Mouse (Mus musculus) embryonic facial prominence, embryonic 15.5 days (tissue): ENCODE results near the gene Akap6. TPM values are rescaled to one million over a fixed set of nuclear protein-coding genes. Genes with fewer than 3 reads are reported as not detected.

Source experiments
- ATAC-seq: fragments of 200-750 bp; cut with Nextera tagmentation; 2 replicates; pipeline ENCODE4 v1.8.0; 2017; ENCODE audit warnings: low read depth, moderate TSS enrichment; ENCODE audit not compliant: insufficient number of reproducible peaks, low FRiP score, low TSS enrichment
- H3K27ac ChIP-seq: fragments of 300-500 bp; sonication (generic); replicated peaks from 2 replicates; pipeline ENCODE4 v1.5.1; 2015; ENCODE audit warnings: mild to moderate bottlenecking, inconsistent platforms
- H3K27me3 ChIP-seq: fragments of 300-500 bp; sonication (generic); 2 replicates; pipeline ENCODE4 v1.6.1; 2015; ENCODE audit warnings: inconsistent platforms
- H3K36me3 ChIP-seq: fragments of 300-500 bp; sonication (generic); 2 replicates; pipeline ENCODE4 v1.6.1; 2015; ENCODE audit warnings: mild to moderate bottlenecking, inconsistent platforms
- H3K4me1 ChIP-seq: fragments of 300-500 bp; sonication (generic); 2 replicates; pipeline ENCODE4 v1.6.1; 2015; ENCODE audit warnings: inconsistent platforms
- H3K4me2 ChIP-seq: fragments of 300-500 bp; sonication (generic); replicated peaks from 2 replicates; pipeline ENCODE4 v1.6.1; 2015; ENCODE audit warnings: mild to moderate bottlenecking, inconsistent platforms
- H3K4me3 ChIP-seq: fragments of 300-500 bp; sonication (generic); replicated peaks from 2 replicates; pipeline ENCODE4 v1.5.1; 2015; ENCODE audit warnings: mild to moderate bottlenecking, inconsistent platforms
- H3K9ac ChIP-seq: fragments of 300-500 bp; sonication (generic); 2 replicates; pipeline ENCODE4 v1.6.1; 2015; ENCODE audit warnings: inconsistent platforms
- H3K9me3 ChIP-seq: fragments of 300-500 bp; sonication (generic); replicated peaks from 2 replicates; pipeline ENCODE4 v1.6.1; 2016; ENCODE audit warnings: inconsistent platforms
- WGBS: fragments of 180-500 bp; shearing (Covaris S2); methylation state at CpG from one replicate; pipeline ENCODE4 v1.1.7; 2015; 5-methylcytosine and 5-hydroxymethylcytosine counted together
- polyA plus RNA-seq: library from polyadenylated mRNA; unstranded; fragments of >200 nt; fragmentation: Nextera tagmentation; extraction: Ambion mirVana; gene quantifications from 2 replicates; pipeline ENCODE4 v1.2.1, GENCODE M21; 2015

The Akap6 gene
- polyA plus RNA-seq, 1 experiment from 2014 or later: 2.2 TPM

DNA sequence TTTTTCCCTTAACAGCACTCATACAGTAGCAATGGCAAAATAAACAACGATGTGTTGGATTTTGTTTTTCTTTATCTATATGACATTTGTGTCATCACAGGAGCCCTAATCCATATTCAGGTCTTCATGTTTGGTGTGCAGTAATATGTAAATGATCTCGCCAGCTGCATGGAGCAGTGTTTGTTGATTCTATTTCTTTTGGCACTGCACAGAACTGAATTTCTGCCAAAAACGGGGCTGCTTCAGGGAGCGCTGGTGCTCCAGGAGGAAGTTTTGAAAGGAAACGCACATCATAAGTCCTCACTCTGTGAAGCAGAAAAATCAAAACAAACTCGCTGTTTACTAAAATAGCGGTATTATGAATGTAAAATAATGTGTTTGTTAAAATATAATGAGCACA, 424.9 kb downstream of the Akap6 start:
- H3K4me3 ChIP-seq: no peak overlapping the region
- ATAC-seq: no peak
- peaks cover 9% of the 10 kb centered on the region; the same call in 1 of the 2 replicates for H3K4me1 ChIP-seq
- no peak overlapping the region for H3K9ac ChIP-seq
- no peaks in the 10 kb centered on the region for H3K27me3 ChIP-seq
- H3K36me3 ChIP-seq: no peaks in the 10 kb centered on the region
- H3K9me3 ChIP-seq: no peaks in the 10 kb centered on the region
- WGBS: 44% methylated on average over 7 of the region's 7 CpGs
- no peak overlapping the region for H3K4me2 ChIP-seq
- no peak overlapping the region for H3K27ac ChIP-seq

DNA sequence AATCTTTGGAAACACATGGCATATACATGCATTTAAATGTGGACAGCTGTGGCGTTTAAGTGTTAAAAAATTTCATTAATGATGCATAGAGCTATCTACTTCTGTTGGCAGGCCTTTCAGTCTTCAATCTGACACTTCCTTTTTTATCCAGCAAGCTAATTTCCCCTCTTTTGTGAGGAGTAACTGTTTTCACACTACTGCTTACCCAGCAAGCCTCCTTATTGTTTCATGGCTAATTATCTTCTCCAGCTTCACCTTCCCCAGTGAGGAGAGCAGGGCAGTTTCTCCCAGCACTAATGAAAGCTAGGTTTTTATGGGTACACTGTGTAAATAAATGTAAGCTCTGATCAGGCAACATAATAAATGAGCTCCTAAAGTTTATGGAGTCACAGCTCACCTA, 425.5 kb downstream of the Akap6 start:
- Histone ChIP-seq H3K4me3 (no peak overlapping the region), H3K9ac (no peak overlapping the region), H3K4me1 (peaks cover 9% of the 10 kb centered on the region; the same call in 1 of the 2 replicates), H3K36me3 (no peaks in the 10 kb centered on the region), H3K9me3 (no peaks in the 10 kb centered on the region), H3K4me2 (no peak overlapping the region), H3K27me3 (no peaks in the 10 kb centered on the region), H3K27ac (no peak overlapping the region)
- WGBS: 56% methylated on average over 1 of the region's 1 CpGs
- ATAC-seq: no peak

DNA sequence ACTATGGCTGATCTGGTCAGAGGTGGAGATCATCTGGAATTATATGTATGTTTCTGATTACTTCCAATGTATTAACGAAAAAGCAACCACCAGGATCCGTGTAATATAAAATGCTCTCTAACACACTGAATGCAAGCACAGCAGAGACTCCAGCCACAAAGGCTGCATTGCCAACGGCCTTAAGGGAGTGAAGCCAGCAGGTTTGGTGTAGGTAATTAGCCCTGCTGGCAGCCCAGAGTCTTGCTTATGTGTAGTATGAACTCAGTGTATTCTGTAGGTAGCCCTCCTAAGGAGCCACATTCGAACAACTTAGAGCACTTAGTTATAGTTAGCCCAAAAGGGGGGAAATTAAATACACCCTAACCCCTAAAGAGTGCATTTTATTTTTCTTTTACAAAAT, 426.1 kb downstream of the Akap6 start:
- Histone ChIP-seq H3K9me3 (no peaks in the 10 kb centered on the region), H3K4me2 (no peak overlapping the region), H3K9ac (no peak overlapping the region), H3K4me1 (peaks cover 9% of the 10 kb centered on the region; the same call in 1 of the 2 replicates), H3K27ac (no peak overlapping the region), H3K36me3 (no peaks in the 10 kb centered on the region), H3K4me3 (no peak overlapping the region), H3K27me3 (no peaks in the 10 kb centered on the region)
- 64% methylated on average over 4 of the region's 4 CpGs for WGBS
- no peak for ATAC-seq

DNA sequence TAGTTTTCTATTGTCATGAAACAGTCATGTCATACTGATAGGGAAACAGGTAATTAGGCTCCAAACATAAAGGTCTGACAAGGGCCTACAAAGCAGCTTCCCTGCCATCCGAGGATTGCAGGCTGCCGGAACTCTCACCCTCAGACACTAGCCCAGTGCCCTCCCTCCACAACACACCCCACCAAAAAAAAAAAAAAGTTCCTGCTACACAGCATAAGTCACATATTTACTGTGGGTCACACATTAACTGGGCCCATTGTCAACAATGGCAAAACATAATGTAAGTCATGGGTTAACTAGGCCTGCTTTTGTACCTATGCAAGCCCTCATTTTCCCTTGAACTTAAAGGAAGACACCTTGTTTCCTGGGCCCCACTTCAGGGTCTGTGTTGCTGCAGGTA, 435.0 kb downstream of the Akap6 start:
- no peak overlapping the region for H3K4me2 ChIP-seq
- H3K36me3 ChIP-seq: no peaks in the 10 kb centered on the region
- no peak overlapping the region for H3K4me3 ChIP-seq
- no peak for ATAC-seq
- H3K27ac ChIP-seq: no peak overlapping the region
- no peak overlapping the region for H3K9ac ChIP-seq
- H3K9me3 ChIP-seq: no peaks in the 10 kb centered on the region
- no peaks in the 10 kb centered on the region for H3K4me1 ChIP-seq
- WGBS: 89% methylated on average over 2 of the region's 2 CpGs
- H3K27me3 ChIP-seq: no peaks in the 10 kb centered on the region

DNA sequence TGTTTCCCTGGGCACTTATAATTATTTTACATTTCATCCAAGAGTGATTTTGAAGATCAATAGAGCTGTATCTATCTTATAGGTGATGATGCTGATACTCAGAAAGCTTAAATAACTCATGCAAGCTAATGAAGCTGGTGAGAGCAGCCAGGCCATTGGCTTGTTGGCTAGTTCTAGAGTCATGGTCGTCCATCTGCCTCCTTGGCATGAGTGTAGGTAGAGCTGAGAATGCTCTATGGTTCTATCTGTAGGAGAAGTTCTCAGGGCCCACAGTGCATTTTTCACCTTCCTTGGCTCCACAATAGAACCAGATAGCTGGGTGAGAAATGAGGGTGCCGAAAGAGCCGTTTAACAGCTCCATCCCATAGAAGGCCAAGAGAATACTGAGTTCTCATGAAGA, 438.1 kb downstream of the Akap6 start:
- Histone ChIP-seq H3K36me3 (no peaks in the 10 kb centered on the region), H3K4me2 (no peak overlapping the region), H3K27ac (no peak overlapping the region), H3K27me3 (no peaks in the 10 kb centered on the region), H3K9me3 (no peaks in the 10 kb centered on the region), H3K4me3 (no peak overlapping the region), H3K4me1 (no peaks in the 10 kb centered on the region), H3K9ac (no peak overlapping the region)
- 90% methylated on average over 3 of the region's 3 CpGs for WGBS
- ATAC-seq: no peak

DNA sequence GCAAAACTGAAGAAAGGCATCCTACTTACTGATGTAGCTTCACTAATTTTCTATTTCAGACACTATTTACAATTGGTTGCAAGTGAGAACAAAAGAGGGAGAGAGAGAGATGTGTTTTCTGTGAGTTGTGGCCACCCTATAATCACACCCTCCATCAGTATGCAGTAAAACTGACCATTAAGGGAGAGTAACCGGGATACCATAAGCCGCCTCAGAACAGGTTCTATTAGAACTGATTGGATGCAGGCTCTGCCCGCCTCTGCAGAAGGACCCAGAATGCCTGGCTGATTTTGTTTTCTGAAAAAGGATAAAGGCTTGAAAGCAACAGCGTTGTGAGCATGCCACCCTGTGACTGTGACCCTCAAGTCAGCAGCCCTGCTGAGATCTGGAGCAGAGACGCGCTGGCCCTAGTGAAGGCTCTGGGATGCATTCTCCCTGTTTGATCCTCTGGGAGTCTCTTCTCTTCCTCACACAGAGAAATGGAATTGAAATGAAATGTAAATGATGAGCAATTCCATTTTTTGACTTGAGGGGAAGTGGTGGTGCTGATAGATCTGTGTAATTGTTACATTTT, 445.0 kb downstream of the Akap6 start:
- Histone ChIP-seq H3K9ac (no peak overlapping the region), H3K27me3 (no peaks in the 10 kb centered on the region), H3K4me2 (no peak overlapping the region), H3K4me1 (no peaks in the 10 kb centered on the region; the same call in 1 of the 2 replicates), H3K27ac (no peak overlapping the region), H3K36me3 (no peaks in the 10 kb centered on the region), H3K9me3 (no peaks in the 10 kb centered on the region), H3K4me3 (no peak overlapping the region)
- WGBS: 69% methylated on average over 6 of the region's 6 CpGs
- ATAC-seq: no peak

DNA sequence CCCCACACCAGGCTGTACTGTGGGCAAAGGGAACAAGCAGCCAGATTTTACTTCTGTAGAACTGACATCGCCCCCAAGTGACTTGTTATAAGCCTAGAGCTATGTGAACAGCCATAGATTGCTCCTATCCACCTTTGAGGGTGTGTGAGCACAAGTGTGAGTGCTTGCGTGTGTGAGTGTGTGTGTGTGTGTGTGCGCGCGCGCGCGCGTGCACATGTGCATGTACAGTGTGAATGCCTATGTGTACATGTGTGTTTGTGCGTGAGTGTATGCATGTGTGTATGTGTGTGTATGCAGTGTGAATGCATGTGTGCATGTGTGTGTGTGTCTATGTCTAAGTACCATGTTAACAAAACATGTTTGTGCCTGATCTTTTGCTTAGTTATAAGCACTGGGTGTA, 445.6 kb downstream of the Akap6 start:
- ATAC-seq: no peak
- Histone ChIP-seq H3K27me3 (no peaks in the 10 kb centered on the region), H3K4me2 (no peak overlapping the region), H3K4me1 (no peaks in the 10 kb centered on the region; the same call in 1 of the 2 replicates), H3K9me3 (no peaks in the 10 kb centered on the region), H3K36me3 (no peaks in the 10 kb centered on the region), H3K4me3 (no peak overlapping the region), H3K9ac (no peak overlapping the region), H3K27ac (no peak overlapping the region)
- WGBS: 96% methylated on average over 10 of the region's 10 CpGs

DNA sequence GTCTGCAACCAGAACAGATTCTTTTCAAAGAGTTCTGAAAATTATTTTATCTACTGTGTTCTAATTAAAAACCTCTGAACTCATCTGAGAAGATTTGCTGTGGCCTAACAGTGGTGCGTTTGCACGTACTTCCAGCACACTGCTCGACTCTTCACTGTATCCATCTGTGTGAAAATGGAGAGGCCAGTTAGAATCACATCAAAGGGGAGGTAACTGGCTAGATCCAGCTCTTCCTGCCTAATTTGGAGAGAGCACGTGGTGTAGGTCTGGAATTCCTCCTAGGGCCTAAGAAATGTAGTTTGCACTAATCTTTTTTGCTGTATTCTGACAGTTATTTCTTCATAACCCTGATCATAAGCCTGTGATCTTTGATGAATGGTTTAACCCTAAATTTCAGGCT, 446.3 kb downstream of the Akap6 start:
- 27% methylated on average over 4 of the region's 4 CpGs for WGBS
- no peaks in the 10 kb centered on the region for H3K36me3 ChIP-seq
- H3K9ac ChIP-seq: no peak overlapping the region
- no peak for ATAC-seq
- no peaks in the 10 kb centered on the region for H3K27me3 ChIP-seq
- no peaks in the 10 kb centered on the region; the same call in 1 of the 2 replicates for H3K4me1 ChIP-seq
- H3K27ac ChIP-seq: no peak overlapping the region
- H3K9me3 ChIP-seq: no peaks in the 10 kb centered on the region
- H3K4me3 ChIP-seq: no peak overlapping the region
- H3K4me2 ChIP-seq: no peak overlapping the region

DNA sequence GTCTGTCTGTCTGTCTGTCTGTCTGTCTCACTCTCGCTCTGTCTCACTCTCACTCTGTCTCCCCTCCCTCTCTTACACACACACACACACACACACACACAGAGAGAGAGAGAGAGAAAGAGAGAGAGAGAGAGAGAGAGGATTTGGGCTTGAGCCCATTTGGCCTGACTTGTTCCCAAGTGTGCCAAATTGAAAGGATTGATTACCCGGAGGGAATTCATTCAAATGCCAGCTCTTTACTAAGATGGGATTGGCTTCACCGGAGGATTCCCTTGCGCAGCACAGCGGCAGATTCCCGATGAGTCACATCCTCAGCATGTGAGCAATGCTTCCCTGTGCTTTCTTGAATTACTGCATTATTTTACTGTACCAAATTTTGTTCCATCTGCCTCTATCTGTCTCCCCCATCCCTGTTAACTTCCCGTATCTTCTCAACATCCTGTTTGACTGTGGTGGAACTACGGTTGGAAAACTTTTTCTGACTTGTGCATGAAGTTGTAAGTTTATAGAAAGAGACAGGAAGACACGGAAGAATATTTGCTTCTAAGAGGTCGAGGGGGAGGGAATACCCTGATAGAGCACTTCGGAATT, 447.4 kb downstream of the Akap6 start:
- Histone ChIP-seq H3K9ac (no peak overlapping the region), H3K4me2 (0 out of 2 replicates have a peak overlapping the region, but pooled peaks have one; percentile 3), H3K4me3 (no peak overlapping the region), H3K9me3 (no peaks in the 10 kb centered on the region), H3K27ac (peak overlapping the region; percentile 25; the same call in 1 of the 2 replicates), H3K36me3 (no peaks in the 10 kb centered on the region), H3K4me1 (no peaks in the 10 kb centered on the region; the same call in 1 of the 2 replicates), H3K27me3 (no peaks in the 10 kb centered on the region)
- WGBS: 31% methylated on average over 11 of the region's 11 CpGs
- ATAC-seq: 0 out of 2 replicates have a peak, but pooled peaks have one; percentile 47

DNA sequence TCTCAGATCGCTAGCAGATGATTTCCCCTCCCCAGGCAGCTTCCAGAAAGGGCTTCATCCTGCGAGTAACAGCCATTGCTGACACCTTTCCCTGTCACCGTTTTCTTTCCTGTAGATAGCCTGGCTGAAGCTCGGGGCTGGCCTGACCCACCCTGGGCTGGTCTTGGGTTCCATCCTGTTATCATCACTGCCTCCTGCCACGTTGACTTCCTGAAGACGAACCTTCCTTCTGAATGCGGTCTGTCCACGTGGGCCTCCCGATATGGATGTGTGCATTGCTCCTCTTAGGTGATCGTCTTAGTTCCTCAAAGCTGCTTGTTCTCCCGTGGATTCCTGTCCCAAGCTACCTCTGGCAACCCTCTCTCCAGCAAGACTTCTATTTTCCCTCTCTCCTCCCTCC, 448.5 kb downstream of the Akap6 start:
- no peaks in the 10 kb centered on the region for H3K27me3 ChIP-seq
- H3K4me2 ChIP-seq: no peak overlapping the region
- H3K36me3 ChIP-seq: no peaks in the 10 kb centered on the region
- H3K4me3 ChIP-seq: no peak overlapping the region
- H3K9me3 ChIP-seq: no peaks in the 10 kb centered on the region
- no peaks in the 10 kb centered on the region; the same call in 1 of the 2 replicates for H3K4me1 ChIP-seq
- ATAC-seq: no peak
- WGBS: 80% methylated on average over 11 of the region's 11 CpGs
- H3K9ac ChIP-seq: no peak overlapping the region
- no peak overlapping the region for H3K27ac ChIP-seq

DNA sequence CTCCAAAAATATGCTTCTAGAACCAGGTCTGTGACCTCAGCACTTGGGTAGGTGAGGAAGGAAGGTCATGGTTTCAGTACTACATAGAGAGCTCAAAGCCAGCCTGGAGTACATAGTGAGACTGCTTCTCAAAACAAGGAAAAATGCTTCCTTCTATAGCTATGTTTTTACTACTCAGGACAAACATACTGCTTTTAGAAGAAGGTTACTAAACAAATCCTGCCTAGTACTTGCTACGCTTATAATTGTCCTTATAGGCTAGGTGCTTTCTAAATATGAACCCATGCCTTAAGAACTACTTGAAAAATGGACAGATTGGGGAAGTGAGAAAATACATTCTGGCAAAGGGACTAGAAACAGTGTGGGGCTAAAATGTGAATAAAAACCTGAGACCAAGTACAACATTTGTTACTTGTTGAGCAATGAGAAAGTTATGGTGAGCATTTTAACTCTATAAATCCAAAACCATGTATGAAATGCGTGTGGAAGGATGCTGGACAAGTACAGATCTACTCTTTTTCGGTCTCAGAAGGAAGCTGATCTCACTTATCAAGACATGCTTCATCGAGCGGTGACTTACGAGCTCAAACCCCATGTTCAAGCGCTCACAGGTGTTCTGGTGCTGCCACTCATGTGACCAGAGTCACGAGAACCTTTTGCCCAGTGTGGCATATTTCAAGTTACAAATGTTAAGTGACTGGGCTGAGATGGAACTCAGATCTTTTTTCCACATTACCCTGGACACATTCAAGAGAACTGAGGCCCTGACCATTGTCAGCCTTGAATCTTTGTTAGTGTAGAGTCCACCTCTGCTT, 469.2 kb downstream of the Akap6 start:
- Histone ChIP-seq H3K9me3 (no peaks in the 10 kb centered on the region), H3K4me1 (no peaks in the 10 kb centered on the region), H3K9ac (no peak overlapping the region), H3K27ac (no peak overlapping the region), H3K4me2 (no peak overlapping the region), H3K27me3 (no peaks in the 10 kb centered on the region), H3K36me3 (no peaks in the 10 kb centered on the region), H3K4me3 (no peak overlapping the region)
- 84% methylated on average over 8 of the region's 8 CpGs for WGBS
- ATAC-seq: no peak
